Mouse (Mus musculus): ENCODE data around the gene Fat3.

GRCm38 (mm10) chr9:16098553-16098952 is 402.5 kb downstream of the Fat3 start:
- TF ChIP-seq CTCF (IDR thresholded peaks at IDR 0.05; ENCODE audit: borderline replicate concordance, extremely low read depth, insufficient read depth, insufficient read length) (no peak), POLR2A (IDR thresholded peaks at IDR 0.05; ENCODE audit: borderline replicate concordance, extremely low read depth, insufficient read depth, insufficient read length, poor library complexity, severe bottlenecking) (no peak)

Data from brain, embryonic 14.5 days (tissue).